Mouse (Mus musculus) lung, embryonic 14.5 days (tissue): ENCODE results near the gene Gabarapl1. TPM values are rescaled to one million over a fixed set of nuclear protein-coding genes. Genes with fewer than 3 reads are reported as not detected.
"Not testable (repeated sequence)": the region's sequence is repeated elsewhere in the genome, so short reads cannot be mapped to it uniquely, and the experiment has no call there.

Source experiments
- ATAC-seq: fragments of 200-750 bp; cut with Nextera tagmentation; 2 replicates; pipeline ENCODE4 v1.8.0; 2017; ENCODE audit warnings: mild to moderate bottlenecking, moderate TSS enrichment, moderate library complexity; ENCODE audit not compliant: insufficient read depth
- DNase-seq: peaks from one replicate; pipeline ENCODE4 v3.0.0-alpha.2; 2015
- H3K27ac ChIP-seq: fragments of 300-500 bp; sonication (generic); 2 replicates; pipeline ENCODE4 v1.5.1; 2014; ENCODE audit warnings: low read depth, mild to moderate bottlenecking, moderate library complexity
- H3K27me3 ChIP-seq: fragments of 300-500 bp; sonication (generic); 2 replicates; pipeline ENCODE4 v1.6.1; 2014; ENCODE audit warnings: low read length, control low read depth; ENCODE audit not compliant: insufficient read depth
- H3K36me3 ChIP-seq: fragments of 300-500 bp; sonication (generic); 2 replicates; pipeline ENCODE4 v1.6.1; 2014; ENCODE audit warnings: control low read depth; ENCODE audit not compliant: insufficient read depth
- H3K4me1 ChIP-seq: fragments of 300-500 bp; sonication (generic); 2 replicates; pipeline ENCODE4 v1.6.1; 2014; ENCODE audit warnings: antibody characterized with exemption, control low read depth; ENCODE audit not compliant: insufficient read depth
- H3K4me2 ChIP-seq: fragments of 300-500 bp; sonication (generic); 2 replicates; pipeline ENCODE4 v1.6.1; 2014; ENCODE audit warnings: mild to moderate bottlenecking
- H3K4me3 ChIP-seq: fragments of 300-500 bp; sonication (generic); 2 replicates; pipeline ENCODE4 v1.5.1; 2014; ENCODE audit warnings: low read depth, low read length
- H3K9ac ChIP-seq: fragments of 300-500 bp; sonication (generic); 2 replicates; pipeline ENCODE4 v1.6.1; 2014
- H3K9me3 ChIP-seq: fragments of 300-500 bp; sonication (generic); 2 replicates; pipeline ENCODE4 v1.6.1; 2016; ENCODE audit warnings: low read depth, low read length, control low read depth
- CTCF ChIP-seq: IDR thresholded peaks from 2 replicates; pipeline ENCODE4 v1.5.1; 2016; ENCODE audit warnings: antibody characterized with exemption, low read depth
- WGBS: fragments of 180-500 bp; shearing (Covaris S2); extraction: QIAGEN DNeasy Blood & Tissue Kit; methylation state at CpG from one replicate; pipeline ENCODE4 v1.1.7; 2014; 5-methylcytosine and 5-hydroxymethylcytosine counted together
- polyA plus RNA-seq: library from polyadenylated mRNA; unstranded; fragments of >200 nt; fragmentation: Nextera tagmentation; extraction: Ambion mirVana; gene quantifications from 2 replicates; pipeline ENCODE4 v1.2.1, GENCODE M21; 2014

Gene Gabarapl1
- polyA plus RNA-seq: 12.4 and 12.5 TPM in 2 replicates

- H3K4me1 ChIP-seq: 0 out of 2 replicates have a peak, but pooled peaks cover 5% of the 10 kb centered on the region
- peak within 1 kb of the TSS; percentile 87 for H3K4me2 ChIP-seq
- peaks cover 3% of the 10 kb centered on the region; the same call in 1 of the 2 replicates for H3K36me3 ChIP-seq
- ATAC-seq (peak; percentile 88), DNase-seq (peak; percentile 82)
- WGBS: under 1% methylated on average over 55 of the region's 55 CpGs
- peak within 1 kb of the TSS; percentile 71 for H3K9ac ChIP-seq
- no peak for TF ChIP-seq CTCF
- H3K4me3 ChIP-seq: peak within 1 kb of the TSS; percentile 81
- H3K27me3 ChIP-seq: no peaks in the 10 kb centered on the region
- H3K9me3 ChIP-seq: no peaks in the 10 kb centered on the region
- H3K27ac ChIP-seq: peak within 1 kb of the TSS; percentile 30; the same call in 1 of the 2 replicates
Observed at GRCm38 (mm10) chr6:129532942-129533860, at the start of gene Gabarapl1. TSS of gene Gabarapl1 (plus strand) at chr6:129533160.

- Histone ChIP-seq H3K4me1 (no peaks in the 10 kb centered on the region), H3K36me3 (no peaks in the 10 kb centered on the region), H3K9ac (no peak overlapping the region), H3K27me3 (no peaks in the 10 kb centered on the region), H3K27ac (no peak overlapping the region), H3K9me3 (no peaks in the 10 kb centered on the region), H3K4me3 (no peak overlapping the region), H3K4me2 (no peak overlapping the region)
- no peak for TF ChIP-seq CTCF
- 76% methylated on average over 4 of the region's 4 CpGs for WGBS
- ATAC-seq (no peak), DNase-seq (no peak)
Observed at GRCm38 (mm10) chr6:129494924-129495323, 38.0 kb upstream of the Gabarapl1 start.

GRCm38 (mm10) chr6:129497345-129498218, 35.4 kb upstream of the Gabarapl1 start:
- DNase-seq: peak; percentile 54
- H3K9me3 ChIP-seq: no peaks in the 10 kb centered on the region; the same call in 1 of the 2 replicates
- H3K27me3 ChIP-seq: no peaks in the 10 kb centered on the region
- no peak overlapping the region for H3K4me3 ChIP-seq
- H3K4me2 ChIP-seq: no peak overlapping the region
- H3K4me1 ChIP-seq: no peaks in the 10 kb centered on the region
- 52% methylated on average over 3 of the region's 3 CpGs for WGBS
- TF ChIP-seq CTCF: no peak
- H3K27ac ChIP-seq: no peak overlapping the region
- H3K9ac ChIP-seq: no peak overlapping the region
- peak; percentile 85 for ATAC-seq
- no peaks in the 10 kb centered on the region for H3K36me3 ChIP-seq

- 96% methylated on average over 1 of the region's 1 CpGs for WGBS
Observed at GRCm38 (mm10) chr6:129499516-129499915, 33.4 kb upstream of the Gabarapl1 start.

GRCm38 (mm10) chr6:129503471-129503870, 29.5 kb upstream of the Gabarapl1 start:
- no peak overlapping the region for H3K4me2 ChIP-seq
- no peak for DNase-seq
- H3K36me3 ChIP-seq: no peaks in the 10 kb centered on the region
- no peaks in the 10 kb centered on the region; the same call in 1 of the 2 replicates for H3K9me3 ChIP-seq
- TF ChIP-seq CTCF: no peak
- H3K4me1 ChIP-seq: no peaks in the 10 kb centered on the region
- H3K27me3 ChIP-seq: no peaks in the 10 kb centered on the region
- H3K4me3 ChIP-seq: no peak overlapping the region
- ATAC-seq: no peak
- no peak overlapping the region for H3K9ac ChIP-seq
- H3K27ac ChIP-seq: no peak overlapping the region
- 88% methylated on average over 2 of the region's 2 CpGs for WGBS

More at GRCm38 (mm10) chr6:129499516-129499915, 33.4 kb upstream of the Gabarapl1 start:
- not testable (repeated sequence) for H3K36me3 ChIP-seq, H3K4me2 ChIP-seq, H3K27ac ChIP-seq, H3K9ac ChIP-seq, ATAC-seq, H3K27me3 ChIP-seq, H3K9me3 ChIP-seq, H3K4me1 ChIP-seq, H3K4me3 ChIP-seq, DNase-seq

GRCm38 (mm10) chr6:129507024-129507423, 25.9 kb upstream of the Gabarapl1 start, which contains the start of gene Olr1:
TSS of gene Olr1 (minus strand) at chr6:129507165.
- WGBS: 66% methylated on average over 9 of the region's 9 CpGs
- H3K27me3 ChIP-seq: no peaks in the 10 kb centered on the region

More at GRCm38 (mm10) chr6:129507024-129507423, 25.9 kb upstream of the Gabarapl1 start, which contains the start of gene Olr1:
- Histone ChIP-seq H3K4me3 (no peak within 1 kb of the TSS), H3K9me3 (no peaks in the 10 kb centered on the region; the same call in 1 of the 2 replicates), H3K9ac (no peak within 1 kb of the TSS), H3K4me2 (no peak within 1 kb of the TSS), H3K4me1 (no peaks in the 10 kb centered on the region), H3K27ac (no peak within 1 kb of the TSS), H3K36me3 (no peaks in the 10 kb centered on the region)
- no peak for DNase-seq
- TF ChIP-seq CTCF: no peak
- ATAC-seq: no peak
